Mouse (Mus musculus): ENCODE measurements around the gene Slc16a3. TPM values are rescaled to one million over a fixed set of nuclear protein-coding genes. Genes with fewer than 3 reads are reported as not detected.

Slc16a3 gene
- polyA plus RNA-seq, 1 experiment from 2014 or later, result 24.1 TPM

GRCm38 (mm10) chr11:120987608-120988007 lies 39.3 kb downstream of the Slc16a3 start:
- Histone ChIP-seq H3K4me1 (ENCODE audit: control insufficient read depth, insufficient read depth, low read length) (peaks cover 27% of the 10 kb centered on the region; the same call in 1 of the 2 replicates), H3K36me3 (ENCODE audit: control insufficient read depth, insufficient read depth, low read length) (peaks cover 36% of the 10 kb centered on the region), H3K4me3 (ENCODE audit: low read depth, low read length) (no peak overlapping the region), H3K4me2 (replicated peaks; ENCODE audit: low read depth, low read length) (no peak overlapping the region), H3K27ac (ENCODE audit: low read length) (no peak overlapping the region), H3K9me3 (ENCODE audit: control insufficient read depth, low read depth, low read length) (no peaks in the 10 kb centered on the region), H3K9ac (replicated peaks; ENCODE audit: low read depth, low read length) (no peak overlapping the region), H3K27me3 (ENCODE audit: control insufficient read depth, insufficient read depth, low read length) (no peaks in the 10 kb centered on the region)
- ATAC-seq (ENCODE audit: insufficient number of reproducible peaks, insufficient read depth, low FRiP score, low read depth), result no peak
- WGBS, result 78% methylated on average over 3 of the region's 3 CpGs

- H3K9ac ChIP-seq (replicated peaks; ENCODE audit: low read depth, low read length), result no peak overlapping the region
- peaks cover 28% of the 10 kb centered on the region for H3K36me3 ChIP-seq (ENCODE audit: control insufficient read depth, insufficient read depth, low read length)
- WGBS, result 78% methylated on average over 4 of the region's 4 CpGs
- H3K27me3 ChIP-seq (ENCODE audit: control insufficient read depth, insufficient read depth, low read length), result no peaks in the 10 kb centered on the region
- H3K27ac ChIP-seq (ENCODE audit: low read length), result no peak overlapping the region
- 0 out of 2 replicates have a peak overlapping the region, but pooled peaks have one; percentile 99 for H3K4me3 ChIP-seq (ENCODE audit: low read depth, low read length)
- peaks cover 27% of the 10 kb centered on the region; the same call in 1 of the 2 replicates for H3K4me1 ChIP-seq (ENCODE audit: control insufficient read depth, insufficient read depth, low read length)
- H3K4me2 ChIP-seq (replicated peaks; ENCODE audit: low read depth, low read length), result peak overlapping the region; percentile 94; the same call in 1 of the 2 replicates
- H3K9me3 ChIP-seq (ENCODE audit: control insufficient read depth, low read depth, low read length), result no peaks in the 10 kb centered on the region
- ATAC-seq (ENCODE audit: insufficient number of reproducible peaks, insufficient read depth, low FRiP score, low read depth), result no peak
Measured at GRCm38 (mm10) chr11:120988410-120988809, 40.1 kb downstream of the Slc16a3 start.

- no peak overlapping the region for H3K27ac ChIP-seq (ENCODE audit: low read length)
- 10% methylated on average over 1 of the region's 1 CpGs for WGBS
- peak overlapping the region; percentile 94 for H3K4me2 ChIP-seq (replicated peaks; ENCODE audit: low read depth, low read length)
- peaks cover 27% of the 10 kb centered on the region; the same call in 1 of the 2 replicates for H3K4me1 ChIP-seq (ENCODE audit: control insufficient read depth, insufficient read depth, low read length)
- H3K36me3 ChIP-seq (ENCODE audit: control insufficient read depth, insufficient read depth, low read length), result peaks cover 22% of the 10 kb centered on the region
- H3K4me3 ChIP-seq (ENCODE audit: low read depth, low read length), result peak overlapping the region; percentile 99
- no peaks in the 10 kb centered on the region for H3K9me3 ChIP-seq (ENCODE audit: control insufficient read depth, low read depth, low read length)
- H3K9ac ChIP-seq (replicated peaks; ENCODE audit: low read depth, low read length), result peak overlapping the region; percentile 100
- H3K27me3 ChIP-seq (ENCODE audit: control insufficient read depth, insufficient read depth, low read length), result no peaks in the 10 kb centered on the region
- ATAC-seq (ENCODE audit: insufficient number of reproducible peaks, insufficient read depth, low FRiP score, low read depth), result no peak
Measured at GRCm38 (mm10) chr11:120989523-120989922, 41.2 kb downstream of the Slc16a3 start.

GRCm38 (mm10) chr11:120990126-120990781 lies 42.0 kb downstream of the Slc16a3 start:
- Histone ChIP-seq H3K4me1 (ENCODE audit: control insufficient read depth, insufficient read depth, low read length) (peaks cover 27% of the 10 kb centered on the region; the same call in 1 of the 2 replicates), H3K4me2 (replicated peaks; ENCODE audit: low read depth, low read length) (peak overlapping the region; percentile 94), H3K27me3 (ENCODE audit: control insufficient read depth, insufficient read depth, low read length) (no peaks in the 10 kb centered on the region), H3K4me3 (ENCODE audit: low read depth, low read length) (peak overlapping the region; percentile 99), H3K9me3 (ENCODE audit: control insufficient read depth, low read depth, low read length) (no peaks in the 10 kb centered on the region), H3K27ac (ENCODE audit: low read length) (peak overlapping the region; percentile 97), H3K9ac (replicated peaks; ENCODE audit: low read depth, low read length) (peak overlapping the region; percentile 100), H3K36me3 (ENCODE audit: control insufficient read depth, insufficient read depth, low read length) (peaks cover 17% of the 10 kb centered on the region)
- peak; percentile 57 for ATAC-seq (ENCODE audit: insufficient number of reproducible peaks, insufficient read depth, low FRiP score, low read depth)
- under 1% methylated on average over 28 of the region's 35 CpGs for WGBS

GRCm38 (mm10) chr11:120990951-120991526 lies 42.8 kb downstream of the Slc16a3 start, which contains the start of gene Csnk1d:
Csnk1d (minus strand) TSS chr11:120991330.
- peaks cover 27% of the 10 kb centered on the region; the same call in 1 of the 2 replicates for H3K4me1 ChIP-seq (ENCODE audit: control insufficient read depth, insufficient read depth, low read length)
- H3K27me3 ChIP-seq (ENCODE audit: control insufficient read depth, insufficient read depth, low read length), result no peaks in the 10 kb centered on the region
- peak within 1 kb of the TSS; percentile 97 for H3K27ac ChIP-seq (ENCODE audit: low read length)
- peak; percentile 84 for ATAC-seq (ENCODE audit: insufficient number of reproducible peaks, insufficient read depth, low FRiP score, low read depth)
- no peaks in the 10 kb centered on the region for H3K9me3 ChIP-seq (ENCODE audit: control insufficient read depth, low read depth, low read length)
- WGBS, result under 1% methylated on average over 59 of the region's 59 CpGs
- H3K4me2 ChIP-seq (replicated peaks; ENCODE audit: low read depth, low read length), result peak within 1 kb of the TSS; percentile 94
- H3K36me3 ChIP-seq (ENCODE audit: control insufficient read depth, insufficient read depth, low read length), result peaks cover 10% of the 10 kb centered on the region
- H3K9ac ChIP-seq (replicated peaks; ENCODE audit: low read depth, low read length), result peak within 1 kb of the TSS; percentile 100
- peak within 1 kb of the TSS; percentile 99 for H3K4me3 ChIP-seq (ENCODE audit: low read depth, low read length)

GRCm38 (mm10) chr11:120991791-120992190 lies 43.5 kb downstream of the Slc16a3 start:
- 76% methylated on average over 3 of the region's 3 CpGs for WGBS
- H3K27ac ChIP-seq (ENCODE audit: low read length), result no peak overlapping the region
- 0 out of 2 replicates have a peak overlapping the region, but pooled peaks have one; percentile 2 for H3K9ac ChIP-seq (replicated peaks; ENCODE audit: low read depth, low read length)
- H3K9me3 ChIP-seq (ENCODE audit: control insufficient read depth, low read depth, low read length), result no peaks in the 10 kb centered on the region
- H3K4me1 ChIP-seq (ENCODE audit: control insufficient read depth, insufficient read depth, low read length), result peaks cover 27% of the 10 kb centered on the region; the same call in 1 of the 2 replicates
- peak overlapping the region; percentile 99 for H3K4me3 ChIP-seq (ENCODE audit: low read depth, low read length)
- peaks cover 2% of the 10 kb centered on the region; the same call in 1 of the 2 replicates for H3K36me3 ChIP-seq (ENCODE audit: control insufficient read depth, insufficient read depth, low read length)
- ATAC-seq (ENCODE audit: insufficient number of reproducible peaks, insufficient read depth, low FRiP score, low read depth), result no peak; the same call in 1 of the 2 replicates
- H3K27me3 ChIP-seq (ENCODE audit: control insufficient read depth, insufficient read depth, low read length), result no peaks in the 10 kb centered on the region
- peak overlapping the region; percentile 43 for H3K4me2 ChIP-seq (replicated peaks; ENCODE audit: low read depth, low read length)

GRCm38 (mm10) chr11:120993080-120993479 lies 44.8 kb downstream of the Slc16a3 start:
- H3K27me3 ChIP-seq (ENCODE audit: control insufficient read depth, insufficient read depth, low read length), result no peaks in the 10 kb centered on the region
- H3K4me1 ChIP-seq (ENCODE audit: control insufficient read depth, insufficient read depth, low read length), result peaks cover 25% of the 10 kb centered on the region; the same call in 1 of the 2 replicates
- WGBS, result 97% methylated on average over 3 of the region's 3 CpGs
- H3K9ac ChIP-seq (replicated peaks; ENCODE audit: low read depth, low read length), result no peak overlapping the region
- H3K9me3 ChIP-seq (ENCODE audit: control insufficient read depth, low read depth, low read length), result no peaks in the 10 kb centered on the region
- no peak overlapping the region for H3K4me2 ChIP-seq (replicated peaks; ENCODE audit: low read depth, low read length)
- H3K27ac ChIP-seq (ENCODE audit: low read length), result no peak overlapping the region
- H3K36me3 ChIP-seq (ENCODE audit: control insufficient read depth, insufficient read depth, low read length), result no peaks in the 10 kb centered on the region
- H3K4me3 ChIP-seq (ENCODE audit: low read depth, low read length), result no peak overlapping the region
- ATAC-seq (ENCODE audit: insufficient number of reproducible peaks, insufficient read depth, low FRiP score, low read depth), result no peak

GRCm38 (mm10) chr11:120993586-120993985 lies 45.3 kb downstream of the Slc16a3 start:
- Histone ChIP-seq H3K36me3 (ENCODE audit: control insufficient read depth, insufficient read depth, low read length) (no peaks in the 10 kb centered on the region), H3K4me3 (ENCODE audit: low read depth, low read length) (no peak overlapping the region), H3K4me1 (ENCODE audit: control insufficient read depth, insufficient read depth, low read length) (peaks cover 20% of the 10 kb centered on the region; the same call in 1 of the 2 replicates), H3K4me2 (replicated peaks; ENCODE audit: low read depth, low read length) (no peak overlapping the region), H3K27me3 (ENCODE audit: control insufficient read depth, insufficient read depth, low read length) (no peaks in the 10 kb centered on the region), H3K9me3 (ENCODE audit: control insufficient read depth, low read depth, low read length) (no peaks in the 10 kb centered on the region), H3K27ac (ENCODE audit: low read length) (no peak overlapping the region), H3K9ac (replicated peaks; ENCODE audit: low read depth, low read length) (no peak overlapping the region)
- 77% methylated on average over 5 of the region's 5 CpGs for WGBS
- ATAC-seq (ENCODE audit: insufficient number of reproducible peaks, insufficient read depth, low FRiP score, low read depth), result no peak

Data from stomach, embryonic 14.5 days (tissue).